Mouse (Mus musculus): ENCODE data around the gene Atp8a2. TPM values are rescaled to one million over a fixed set of nuclear protein-coding genes. Genes with fewer than 3 reads are reported as not detected.

Atp8a2 gene
- total RNA-seq, 1 experiment from 2014 or later: 0.57 TPM

DNA sequence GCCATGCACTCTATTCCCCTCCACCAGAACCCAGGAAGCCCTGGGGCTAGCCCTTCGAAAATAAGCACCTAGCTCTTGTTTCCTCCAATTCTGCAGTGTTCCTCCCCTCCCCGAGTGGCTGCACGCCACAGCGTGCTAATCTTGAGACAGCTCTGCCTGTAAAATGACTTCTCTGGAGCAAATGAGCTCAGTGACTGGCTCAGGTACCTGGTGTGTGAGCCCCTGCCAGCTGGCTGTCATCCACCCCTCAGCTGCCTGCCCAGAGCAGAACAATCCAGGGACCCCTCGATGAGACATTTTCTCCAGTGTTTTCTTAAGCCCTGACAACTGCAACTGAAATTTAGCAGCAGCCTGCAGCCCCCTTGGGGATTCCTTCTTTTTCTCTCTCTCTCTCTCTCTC is 495.5 kb downstream of the Atp8a2 start:
- ATAC-seq (replicated peaks; ENCODE audit: insufficient number of reproducible peaks, low FRiP score, low TSS enrichment, poor library complexity, severe bottlenecking): no peak

DNA sequence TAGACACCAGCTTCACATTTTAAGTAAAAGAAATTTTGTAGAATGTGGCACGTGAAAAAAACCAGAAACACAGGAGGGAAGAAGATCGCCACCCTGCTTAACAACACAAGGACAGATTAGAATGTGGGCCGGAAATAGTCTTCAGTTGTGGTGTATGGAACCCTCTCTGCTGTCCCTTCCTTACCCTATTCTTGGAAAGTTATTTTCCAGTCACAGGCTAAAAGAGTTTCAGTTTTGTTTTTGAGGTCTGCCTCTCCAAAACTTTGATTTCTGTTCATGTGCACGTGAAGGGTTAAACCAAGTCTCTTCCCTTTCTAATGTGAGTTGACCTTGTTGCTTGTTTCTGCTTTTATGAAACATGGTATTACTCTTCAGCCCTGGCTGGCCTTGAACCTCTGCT is 501.8 kb downstream of the Atp8a2 start:
- no peak for ATAC-seq (replicated peaks; ENCODE audit: insufficient number of reproducible peaks, low FRiP score, low TSS enrichment, poor library complexity, severe bottlenecking)

GRCm38 (mm10) chr14:59692164-59692563 is 504.8 kb downstream of the Atp8a2 start:
- ATAC-seq (replicated peaks; ENCODE audit: insufficient number of reproducible peaks, low FRiP score, low TSS enrichment, poor library complexity, severe bottlenecking): no peak

DNA sequence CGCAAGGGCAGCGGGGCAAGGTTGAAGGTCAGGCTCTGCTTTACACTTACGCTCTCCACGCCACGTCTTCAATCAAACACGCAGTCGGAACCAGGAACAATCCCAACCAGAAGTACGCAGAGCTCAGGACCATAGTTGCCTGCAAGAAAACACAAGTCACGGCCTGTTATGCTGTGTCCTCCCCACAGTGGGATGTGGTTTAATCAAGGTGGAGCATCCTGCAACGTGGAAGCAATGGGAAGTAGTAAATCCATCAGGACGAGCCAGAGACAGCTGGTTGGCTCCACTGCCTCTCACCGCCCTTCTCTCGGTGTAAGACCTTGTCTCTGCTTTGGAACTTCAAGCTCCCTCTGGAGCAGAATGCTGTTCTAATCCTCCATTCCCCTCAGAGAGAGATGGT is 505.6 kb downstream of the Atp8a2 start:
- ATAC-seq (replicated peaks; ENCODE audit: insufficient number of reproducible peaks, low FRiP score, low TSS enrichment, poor library complexity, severe bottlenecking): no peak

GRCm38 (mm10) chr14:59690954-59691353 is 506.0 kb downstream of the Atp8a2 start:
- ATAC-seq (replicated peaks; ENCODE audit: insufficient number of reproducible peaks, low FRiP score, low TSS enrichment, poor library complexity, severe bottlenecking): no peak

GRCm38 (mm10) chr14:59689596-59689995 is 507.4 kb downstream of the Atp8a2 start:
- no peak for ATAC-seq (replicated peaks; ENCODE audit: insufficient number of reproducible peaks, low FRiP score, low TSS enrichment, poor library complexity, severe bottlenecking)

GRCm38 (mm10) chr14:59686229-59686628 is 510.8 kb downstream of the Atp8a2 start:
- no peak for ATAC-seq (replicated peaks; ENCODE audit: insufficient number of reproducible peaks, low FRiP score, low TSS enrichment, poor library complexity, severe bottlenecking)

- no peak for ATAC-seq (replicated peaks; ENCODE audit: insufficient number of reproducible peaks, low FRiP score, low TSS enrichment, poor library complexity, severe bottlenecking)
Measured at GRCm38 (mm10) chr14:59685343-59685742, 511.6 kb downstream of the Atp8a2 start.

DNA sequence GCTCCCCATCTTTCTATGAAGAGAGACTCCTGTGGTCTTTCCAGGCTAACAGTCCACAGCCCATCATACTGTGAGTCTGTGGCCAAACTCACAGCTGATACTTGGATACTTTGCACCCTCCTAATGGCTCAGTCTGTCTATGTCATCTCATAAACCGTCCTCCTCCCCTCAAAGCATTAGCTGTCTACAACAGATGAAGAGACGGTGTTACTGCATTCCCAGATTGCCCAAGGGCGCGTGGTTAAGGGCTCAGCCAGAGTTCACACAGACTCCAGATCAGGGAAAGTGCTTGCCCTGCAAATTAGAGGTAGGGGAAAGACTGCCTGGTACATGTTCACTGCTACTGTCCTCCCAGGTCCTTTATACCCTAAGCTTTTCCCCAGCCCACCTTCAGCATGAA is 515.1 kb downstream of the Atp8a2 start:
- no peak for ATAC-seq (replicated peaks; ENCODE audit: insufficient number of reproducible peaks, low FRiP score, low TSS enrichment, poor library complexity, severe bottlenecking)

- ATAC-seq (replicated peaks; ENCODE audit: insufficient number of reproducible peaks, low FRiP score, low TSS enrichment, poor library complexity, severe bottlenecking): no peak
Measured at GRCm38 (mm10) chr14:59677598-59678003, 519.4 kb downstream of the Atp8a2 start.

GRCm38 (mm10) chr14:59675330-59675729 is 521.6 kb downstream of the Atp8a2 start:
- ATAC-seq (replicated peaks; ENCODE audit: insufficient number of reproducible peaks, low FRiP score, low TSS enrichment, poor library complexity, severe bottlenecking): no peak

- no peak for ATAC-seq (replicated peaks; ENCODE audit: insufficient number of reproducible peaks, low FRiP score, low TSS enrichment, poor library complexity, severe bottlenecking)
Measured at GRCm38 (mm10) chr14:59674556-59674955, 522.4 kb downstream of the Atp8a2 start.

DNA sequence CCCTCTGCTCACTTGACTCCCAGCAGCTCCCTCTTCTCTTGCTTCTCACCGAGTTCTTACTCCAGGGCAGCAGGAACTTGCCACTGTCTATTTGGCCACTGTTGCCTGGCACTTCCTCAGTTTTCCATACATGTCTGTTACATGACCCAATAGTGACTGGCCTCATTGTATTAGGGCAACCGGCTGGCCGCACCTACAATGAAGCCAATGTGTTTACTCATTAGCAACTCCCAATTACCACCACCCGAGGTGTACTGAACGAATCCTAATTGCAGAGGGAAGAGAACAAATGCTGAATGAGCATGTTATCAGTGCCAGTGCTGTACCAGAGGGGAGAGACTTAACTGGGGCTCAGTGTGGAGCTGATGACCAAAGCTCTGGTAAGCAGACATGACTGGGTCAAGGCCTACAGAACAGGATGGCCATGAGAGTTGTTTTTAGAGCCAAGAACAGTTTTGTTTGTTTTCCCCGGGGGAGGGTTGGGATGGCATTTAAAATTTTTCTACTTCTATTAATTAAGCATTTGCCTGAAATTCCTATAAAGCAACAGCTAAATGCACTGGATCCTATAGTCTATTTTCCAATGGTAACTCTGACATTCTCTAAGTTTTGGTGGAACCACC is 524.0 kb downstream of the Atp8a2 start:
- ATAC-seq (replicated peaks; ENCODE audit: insufficient number of reproducible peaks, low FRiP score, low TSS enrichment, poor library complexity, severe bottlenecking): no peak

GRCm38 (mm10) chr14:59657098-59657497 is 539.9 kb downstream of the Atp8a2 start:
- ATAC-seq (replicated peaks; ENCODE audit: insufficient number of reproducible peaks, low FRiP score, low TSS enrichment, poor library complexity, severe bottlenecking): no peak

DNA sequence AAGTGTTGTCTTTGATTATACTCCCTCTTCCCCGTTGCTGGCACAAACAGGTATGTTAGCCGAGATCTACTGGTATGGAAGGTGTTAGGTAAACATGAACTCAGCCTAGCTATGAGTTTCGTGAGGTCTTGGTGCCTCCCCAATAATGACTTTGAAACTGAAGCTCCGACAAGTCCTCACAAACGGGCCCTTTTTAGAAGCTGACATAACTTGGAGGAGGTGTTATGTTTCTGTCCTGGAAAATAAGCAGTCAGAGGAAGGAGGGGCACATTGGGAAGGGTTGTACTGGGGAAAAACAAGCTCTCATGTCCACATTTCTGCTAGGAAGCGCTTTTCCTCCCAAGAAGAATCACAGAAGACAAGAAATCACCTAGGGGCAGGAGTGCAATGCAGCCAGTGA is 540.4 kb downstream of the Atp8a2 start:
- ATAC-seq (replicated peaks; ENCODE audit: insufficient number of reproducible peaks, low FRiP score, low TSS enrichment, poor library complexity, severe bottlenecking): no peak

DNA sequence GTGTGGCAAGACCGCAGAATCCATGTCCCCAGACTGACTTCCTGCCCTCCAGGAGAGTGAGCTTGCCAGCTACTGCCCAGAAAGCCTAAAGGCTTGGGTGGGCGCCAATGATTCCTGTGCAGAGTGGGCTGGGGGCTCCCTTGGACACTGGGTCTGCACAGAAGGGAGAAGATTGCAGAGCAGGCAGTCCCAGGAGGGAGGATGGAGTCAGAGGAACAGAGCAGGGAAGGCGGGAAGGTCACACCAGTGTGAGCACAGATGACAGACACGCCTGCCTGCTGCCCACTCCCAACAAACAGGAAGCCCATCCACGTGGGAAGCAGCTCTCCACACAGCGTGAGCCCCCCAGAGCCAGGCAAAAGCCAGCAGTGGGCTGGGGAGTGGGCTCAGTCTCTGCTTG is 547.6 kb downstream of the Atp8a2 start:
- ATAC-seq (replicated peaks; ENCODE audit: insufficient number of reproducible peaks, low FRiP score, low TSS enrichment, poor library complexity, severe bottlenecking): no peak

GRCm38 (mm10) chr14:59648611-59649010 is 548.4 kb downstream of the Atp8a2 start:
- ATAC-seq (replicated peaks; ENCODE audit: insufficient number of reproducible peaks, low FRiP score, low TSS enrichment, poor library complexity, severe bottlenecking): no peak

DNA sequence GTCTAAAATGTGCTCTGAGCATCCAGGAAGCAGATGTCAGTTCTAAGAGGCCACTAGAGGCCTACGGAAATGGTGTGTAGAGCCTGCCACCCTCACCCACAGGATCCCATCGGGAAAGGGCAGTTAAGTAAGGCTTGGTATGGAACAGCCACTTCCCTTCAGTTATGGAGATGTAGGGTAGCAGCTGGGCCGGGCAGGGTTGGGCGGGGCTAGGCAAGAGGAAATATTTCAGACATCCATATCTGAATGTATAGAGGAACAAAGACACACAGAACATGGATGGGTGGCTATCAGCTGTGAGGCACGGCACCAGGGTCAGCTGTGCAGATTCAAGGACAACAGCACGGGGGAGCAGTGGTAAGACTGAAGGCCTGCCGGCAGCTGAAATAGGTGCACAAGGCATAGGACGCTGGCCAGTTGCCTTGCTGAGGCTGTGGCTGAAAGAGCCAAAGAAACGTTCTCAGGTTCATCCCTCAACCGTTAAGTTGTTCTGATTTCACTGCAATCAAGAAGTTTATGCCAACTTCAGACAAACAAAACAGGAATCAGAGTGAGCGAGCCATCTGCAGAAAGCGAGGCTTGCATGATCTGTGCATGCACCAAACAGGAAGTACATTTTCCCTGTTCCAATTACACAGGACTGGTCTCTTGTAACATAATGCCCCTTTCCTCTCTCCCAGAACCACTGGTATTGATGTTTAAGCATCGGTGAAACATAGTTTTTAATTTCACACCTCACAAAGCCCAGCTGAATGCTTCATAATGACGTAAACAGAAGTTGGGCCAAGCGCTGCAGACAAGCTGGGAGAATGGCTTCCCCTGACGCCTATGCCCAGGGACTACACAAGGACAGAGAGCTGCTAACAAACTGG is 549.9 kb downstream of the Atp8a2 start:
- ATAC-seq (replicated peaks; ENCODE audit: insufficient number of reproducible peaks, low FRiP score, low TSS enrichment, poor library complexity, severe bottlenecking): no peak

DNA sequence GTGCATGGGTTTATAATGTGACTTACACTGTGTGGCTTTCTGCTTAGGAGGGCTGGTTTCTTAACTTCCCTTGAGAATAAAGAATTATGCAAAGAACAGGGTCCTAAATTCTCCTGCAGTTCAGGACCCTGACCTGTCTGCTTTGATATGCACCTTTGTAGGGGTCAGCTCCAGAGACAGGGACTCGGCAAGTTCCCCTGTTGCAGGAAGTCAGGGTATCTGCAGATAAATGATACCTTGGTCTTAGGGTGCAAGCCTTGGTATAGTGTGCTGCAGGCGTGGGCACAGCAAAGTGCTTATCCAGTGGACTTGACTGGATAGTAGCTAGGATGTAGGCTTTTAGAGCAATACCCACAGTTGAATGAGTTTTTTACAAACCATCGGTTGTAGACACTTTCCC is 552.1 kb downstream of the Atp8a2 start:
- no peak for ATAC-seq (replicated peaks; ENCODE audit: insufficient number of reproducible peaks, low FRiP score, low TSS enrichment, poor library complexity, severe bottlenecking)

DNA sequence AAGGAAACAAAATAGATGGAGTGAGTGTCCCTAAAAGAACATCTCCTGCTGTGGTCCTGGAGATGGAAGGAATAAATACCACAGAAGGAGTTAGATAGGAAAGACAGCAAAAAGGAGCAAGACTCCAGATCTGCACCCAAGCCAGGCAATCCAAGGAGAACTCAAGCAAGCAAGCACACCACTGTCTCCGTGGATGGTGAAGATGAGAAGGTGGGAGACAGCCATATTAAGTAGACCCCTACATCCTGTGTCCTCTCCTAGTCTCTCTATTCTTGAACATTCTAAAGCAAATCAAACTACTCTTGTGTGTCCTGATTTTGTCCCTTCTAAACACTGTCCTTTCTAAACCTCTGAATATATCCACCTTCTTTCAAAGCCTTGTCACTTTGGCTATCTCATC is 552.8 kb downstream of the Atp8a2 start:
- no peak for ATAC-seq (replicated peaks; ENCODE audit: insufficient number of reproducible peaks, low FRiP score, low TSS enrichment, poor library complexity, severe bottlenecking)
